Comparison of ENCODE assay signal across 30 mouse cellular contexts in genomic region chr3:132886419-132887050, GRCm38 (mm10).
DNase-seq lines count a peak whose midpoint lies in the region; ATAC-seq and TF ChIP-seq lines count a peak whose summit lies in the region.
"Had no signal": no experiment of that assay in that cellular context is flagged by ENCODE, and none has a peak within 500 bp of the region (broad histone marks: within the 10 kb centered on the region; RNA-seq: fewer than 3 reads in every experiment).

No protein-coding gene starts in this region.

- no peaks in the 10 kb centered on the region for H3K79me2 ChIP-seq in MEL (ENCODE audit: control insufficient read depth, insufficient read depth, low read length, poor library complexity)

- TF ChIP-seq EP300 in MEL (IDR thresholded peaks at IDR 0.05; ENCODE audit: low read depth in 1 of 2, low read length in 2 of 2), result peak; percentile 13 to 48; a peak in 2 of 4 replicates

- no peak for TF ChIP-seq RAD21 in MEL (IDR thresholded peaks at IDR 0.05; ENCODE audit: low read depth, low read length)

- TF ChIP-seq POLR2A in MEL (IDR thresholded peaks at IDR 0.05; ENCODE audit: control insufficient read depth in 1 of 2, insufficient read depth in 1 of 2, low read depth in 1 of 2, low read length in 2 of 2, poor library complexity in 1 of 2), result no peak

- peak overlapping the region; percentile 41; the same call in 1 of the 2 replicates for H3K9ac ChIP-seq in MEL (ENCODE audit: control insufficient read depth, low read depth, low read length, poor library complexity, severe bottlenecking)
- H3K9ac ChIP-seq: embryonic facial prominence, embryonic 13.5 days; heart, embryonic 13.5 days; intestine, embryonic 15.5 days; lung, embryonic 15.5 days; midbrain, embryonic 12.5 days; neural tube, embryonic 12.5 days had no signal

- ATAC-seq in megakaryocyte, adult 5-6 weeks (ENCODE audit: poor library complexity, severe bottlenecking), result no peak
- ATAC-seq in megakaryocyte progenitor cell, adult 5-6 weeks (replicated peaks; ENCODE audit: poor library complexity), result peak; percentile 63
- ATAC-seq in CD4-positive, CD25-positive, alpha-beta regulatory T cell, adult 4 months, result no peak
- ATAC-seq: activated CD4-positive, CD25-positive, alpha-beta regulatory T cell, adult 4 months; forebrain, embryonic 16.5 days; hindbrain, postnatal 0 days; intestine, embryonic 15.5 days had no signal

- no peaks in the 10 kb centered on the region for H3K36me3 ChIP-seq in megakaryocyte, embryonic 14.5 days (replicated peaks; ENCODE audit: low read length)
- peaks cover 0 to 9% of the 10 kb centered on the region in 2 experiments; a peak in 2 of 4 replicates for H3K36me3 ChIP-seq in MEL (ENCODE audit: control insufficient read depth in 1 of 2, insufficient read depth in 2 of 2, low read length in 2 of 2)
- H3K36me3 ChIP-seq: heart, embryonic 13.5 days; intestine, embryonic 15.5 days; midbrain, embryonic 12.5 days; neural tube, embryonic 12.5 days had no signal

- H3K4me1 ChIP-seq in megakaryocyte, embryonic 14.5 days, result peaks cover 24% of the 10 kb centered on the region
- H3K4me1 ChIP-seq in MEL (ENCODE audit: control insufficient read depth in 1 of 2, insufficient read depth in 2 of 2, low read length in 2 of 2), result peaks cover 0 to 13% of the 10 kb centered on the region in 2 experiments; a peak in 2 of 4 replicates
- H3K4me1 ChIP-seq: embryonic facial prominence, embryonic 13.5 days; intestine, embryonic 15.5 days; lung, embryonic 15.5 days; midbrain, embryonic 12.5 days; neural tube, embryonic 12.5 days had no signal

- H3K9me3 ChIP-seq in megakaryocyte, embryonic 14.5 days, result no peaks in the 10 kb centered on the region
- H3K9me3 ChIP-seq in MEL (replicated peaks; ENCODE audit: insufficient read depth, low read length), result no peaks in the 10 kb centered on the region
- H3K9me3 ChIP-seq: embryonic facial prominence, embryonic 13.5 days; heart, embryonic 13.5 days; intestine, embryonic 15.5 days; lung, embryonic 15.5 days; midbrain, embryonic 12.5 days; neural tube, embryonic 12.5 days had no signal

- peaks cover 68% of the 10 kb centered on the region for H3K27me3 ChIP-seq in megakaryocyte, embryonic 14.5 days (replicated peaks)
- no peaks in the 10 kb centered on the region for H3K27me3 ChIP-seq in MEL (ENCODE audit: control insufficient read depth in 1 of 2, insufficient read depth in 2 of 2, low read length in 2 of 2)
- H3K27me3 ChIP-seq: embryonic facial prominence, embryonic 13.5 days; heart, embryonic 13.5 days; intestine, embryonic 15.5 days; lung, embryonic 15.5 days; midbrain, embryonic 12.5 days; neural tube, embryonic 12.5 days had no signal

- TF ChIP-seq CTCF in MEL (IDR thresholded peaks at IDR 0.05 in 2 of 3, conservative IDR thresholded peaks at IDR 0.05 in 1 of 3; ENCODE audit: control insufficient read depth in 1 of 3, insufficient read depth in 1 of 3, low read depth in 2 of 3, low read length in 3 of 3, poor library complexity in 1 of 3, severe bottlenecking in 1 of 3), result no peak

- peak; percentile 69 for DNase-seq in MEL (ENCODE audit: low read depth, low spot score)
- peak; percentile 16 for DNase-seq in fat pad, adult 2 months (ENCODE audit: extremely low read depth, low read depth, low spot score)
- DNase-seq in kidney, adult 18-20 months, result no peak
- DNase-seq in ovary, adult 18-20 months (ENCODE audit: low spot score), result no peak
- DNase-seq: adrenal gland, adult 2 months; adrenal gland, postnatal 36 days; cerebellum, adult 8-10 months; cerebellum, postnatal 36 days; gastrocnemius, adult 2 months; gastrocnemius, postnatal 36 days; heart, postnatal 10 days; kidney, adult 8-10 months; kidney, postnatal 10 days; lung, postnatal 36 days; thymus, adult 2 months; thymus, postnatal 4 days had no signal

- peak overlapping the region; percentile 80 for H3K4me3 ChIP-seq in megakaryocyte, embryonic 14.5 days (replicated peaks)
- peak overlapping the region; percentile 26 to 40 for H3K4me3 ChIP-seq in MEL (ENCODE audit: control insufficient read depth in 1 of 2, insufficient read depth in 1 of 2, low read depth in 2 of 2, low read length in 2 of 2)
- H3K4me3 ChIP-seq: embryonic facial prominence, embryonic 13.5 days; gastrocnemius, adult 2 months; heart, embryonic 13.5 days; intestine, embryonic 15.5 days; lung, embryonic 15.5 days; midbrain, embryonic 12.5 days; myocyte; neural tube, embryonic 12.5 days had no signal

- H3K27ac ChIP-seq in MEL (ENCODE audit: control insufficient read depth, low read depth, low read length), result peak overlapping the region; percentile 73
- H3K27ac ChIP-seq: embryonic facial prominence, embryonic 13.5 days; gastrocnemius, adult 2 months; heart, embryonic 13.5 days; hindbrain, postnatal 0 days; intestine, embryonic 15.5 days; lung, embryonic 15.5 days; midbrain, embryonic 12.5 days; neural tube, embryonic 12.5 days had no signal

TF ChIP-seq in MEL, 35 proteins besides CTCF, POLR2A, EP300 and RAD21:
- TF ChIP-seq BHLHE40 (IDR thresholded peaks at IDR 0.05; ENCODE audit: borderline replicate concordance, low read depth, low read length), result no peak
- no peak for TF ChIP-seq SIN3A (IDR thresholded peaks at IDR 0.05; ENCODE audit: low read length)
- TF ChIP-seq E2F4 (IDR thresholded peaks at IDR 0.05; ENCODE audit: borderline replicate concordance, low read depth, low read length), result no peak
- no peak for TF ChIP-seq UBTF (IDR thresholded peaks at IDR 0.05; ENCODE audit: borderline replicate concordance, insufficient read depth, low read depth, low read length)
- TF ChIP-seq ZMIZ1 (IDR thresholded peaks at IDR 0.05; ENCODE audit: low read depth, low read length), result no peak
- no peak for TF ChIP-seq TCF12 (IDR thresholded peaks at IDR 0.05; ENCODE audit: low read depth, low read length)
- TF ChIP-seq MXI1 (IDR thresholded peaks at IDR 0.05; ENCODE audit: low read depth, low read length), result peak; percentile 48
- TF ChIP-seq CHD2 (IDR thresholded peaks at IDR 0.05; ENCODE audit: low read length), result no peak
- TF ChIP-seq POLR2AphosphoS2 (IDR thresholded peaks at IDR 0.05; ENCODE audit: low read length), result no peak
- TF ChIP-seq MEF2A (IDR thresholded peaks at IDR 0.05; ENCODE audit: extremely low read depth, insufficient replicate concordance, low read depth, low read length, poor library complexity, severe bottlenecking), result no peak
- no peak for TF ChIP-seq TAL1 (IDR thresholded peaks at IDR 0.05; ENCODE audit: low read length)
- TF ChIP-seq ZKSCAN1 (IDR thresholded peaks at IDR 0.05; ENCODE audit: low read depth, low read length), result no peak
- no peak for TF ChIP-seq ELF1 (IDR thresholded peaks at IDR 0.05; ENCODE audit: low read depth, low read length)
- TF ChIP-seq RCOR1 (IDR thresholded peaks at IDR 0.05; ENCODE audit: low read depth, low read length), result no peak
- no peak for TF ChIP-seq JUND (IDR thresholded peaks at IDR 0.05; ENCODE audit: low read depth, low read length)
- TF ChIP-seq MYB (IDR thresholded peaks at IDR 0.05; ENCODE audit: low read depth, low read length), result no peak
- TF ChIP-seq MAZ (IDR thresholded peaks at IDR 0.05; ENCODE audit: low read depth, low read length), result no peak
- peak; percentile 75 for TF ChIP-seq ZNF384 (IDR thresholded peaks at IDR 0.05; ENCODE audit: low read depth, low read length)
- TF ChIP-seq GATA1 (IDR thresholded peaks at IDR 0.05; ENCODE audit: low read depth, low read length), result peak; percentile 43; the same call in 1 of the 2 replicates
- TF ChIP-seq USF2 (IDR thresholded peaks at IDR 0.05; ENCODE audit: borderline replicate concordance in 1 of 2, insufficient read depth in 1 of 2, low read depth in 1 of 2, low read length in 2 of 2), result no peak
- TF ChIP-seq ETS1 (IDR thresholded peaks at IDR 0.05; ENCODE audit: low read depth, low read length), result no peak
- no peak for TF ChIP-seq CHD1 (IDR thresholded peaks at IDR 0.05; ENCODE audit: low read depth, low read length)
- no peak for TF ChIP-seq ZC3H11A (IDR thresholded peaks at IDR 0.05; ENCODE audit: low read depth, low read length)
- no peak for TF ChIP-seq KAT2A (conservative IDR thresholded peaks at IDR 0.05; ENCODE audit: low read depth, low read length)
- peak; percentile 62; the same call in 1 of the 2 replicates for TF ChIP-seq MYC (IDR thresholded peaks at IDR 0.05; ENCODE audit: low read depth, low read length)
- TF ChIP-seq NRF1 (IDR thresholded peaks at IDR 0.05; ENCODE audit: insufficient read depth, low read depth, low read length, poor library complexity, severe bottlenecking), result no peak
- TF ChIP-seq SMC3 (IDR thresholded peaks at IDR 0.05; ENCODE audit: low read depth, low read length), result no peak
- no peak for TF ChIP-seq TBP (IDR thresholded peaks at IDR 0.05; ENCODE audit: low read depth, low read length)
- TF ChIP-seq MAX (IDR thresholded peaks at IDR 0.05; ENCODE audit: low read length), result peak; percentile 21; the same call in 1 of the 2 replicates
- TF ChIP-seq NELFE (IDR thresholded peaks at IDR 0.05; ENCODE audit: low read depth, low read length), result no peak
- TF ChIP-seq GABPA (IDR thresholded peaks at IDR 0.05; ENCODE audit: low read depth, low read length), result no peak
- TF ChIP-seq HCFC1 (IDR thresholded peaks at IDR 0.05; ENCODE audit: low read depth, low read length), result no peak
- no peak for TF ChIP-seq USF1 (IDR thresholded peaks at IDR 0.05; ENCODE audit: low read depth, low read length)
- TF ChIP-seq MAFK (IDR thresholded peaks at IDR 0.05; ENCODE audit: borderline replicate concordance, low read depth, low read length), result no peak
- no peak for TF ChIP-seq POLR2AphosphoS5 (IDR thresholded peaks at IDR 0.05; ENCODE audit: borderline replicate concordance, low read depth, low read length)
TF ChIP-seq in MEL: peak in this region for 5.

Comparison
In these comparisons a context has a peak if more than half of its experiments do, and no peak if none do; other contexts are left out.
1. DNase-seq: peak in MEL (single experiment) and fat pad, adult 2 months (single experiment); none in kidney, adult 18-20 months (single experiment) and ovary, adult 18-20 months (single experiment).